Mouse (Mus musculus) limb, embryonic 12.5 days (tissue): ENCODE data around the gene Trap1. TPM values are rescaled to one million over a fixed set of nuclear protein-coding genes. Genes with fewer than 3 reads are reported as not detected.
A peak's percentile ranks its signal among the peaks of the same experiment; 100 is the strongest.
"Not testable (repeated sequence)": the region's sequence is repeated elsewhere in the genome, so short reads cannot be mapped to it uniquely, and the experiment has no call there.

Experiments used
- ATAC-seq: fragments of 200-750 bp; cut with Nextera tagmentation; 2 replicates; pipeline ENCODE4 v1.8.0; 2017; ENCODE audit warnings: low read depth, moderate TSS enrichment; ENCODE audit not compliant: insufficient number of reproducible peaks, insufficient read depth, low FRiP score, low TSS enrichment
- H3K27ac ChIP-seq: fragments of 300-500 bp; sonication (generic); 2 replicates; pipeline ENCODE4 v1.5.1; 2016; ENCODE audit warnings: mild to moderate bottlenecking, moderate library complexity
- H3K27me3 ChIP-seq: fragments of 300-500 bp; sonication (generic); 2 replicates; pipeline ENCODE4 v1.6.1; 2016; ENCODE audit warnings: mild to moderate bottlenecking, moderate library complexity
- H3K36me3 ChIP-seq: fragments of 300-500 bp; sonication (generic); 2 replicates; pipeline ENCODE4 v1.6.1; 2016; ENCODE audit warnings: mild to moderate bottlenecking, moderate library complexity
- H3K4me1 ChIP-seq: fragments of 300-500 bp; sonication (generic); replicated peaks from 2 replicates; pipeline ENCODE4 v1.6.1; 2016
- H3K4me2 ChIP-seq: fragments of 300-500 bp; sonication (generic); 2 replicates; pipeline ENCODE4 v1.6.1; 2016; ENCODE audit warnings: mild to moderate bottlenecking, moderate library complexity
- H3K4me3 ChIP-seq: fragments of 300-500 bp; sonication (generic); replicated peaks from 2 replicates; pipeline ENCODE4 v1.5.1; 2016; ENCODE audit warnings: mild to moderate bottlenecking
- H3K9ac ChIP-seq: fragments of 300-500 bp; sonication (generic); replicated peaks from 2 replicates; pipeline ENCODE4 v1.6.1; 2016; ENCODE audit warnings: mild to moderate bottlenecking, moderate library complexity
- H3K9me3 ChIP-seq: fragments of 300-500 bp; sonication (generic); 2 replicates; pipeline ENCODE4 v1.6.1; 2016; ENCODE audit warnings: mild to moderate bottlenecking, moderate library complexity
- WGBS: fragments of 180-500 bp; shearing (Covaris S2); methylation state at CpG from one replicate; pipeline ENCODE4 v1.1.7; 2016; 5-methylcytosine and 5-hydroxymethylcytosine counted together
- polyA plus RNA-seq: library from polyadenylated mRNA; unstranded; fragments of >200 nt; fragmentation: Nextera tagmentation; extraction: Ambion mirVana; gene quantifications from 2 replicates; pipeline ENCODE4 v1.2.1, GENCODE M21; 2016

Gene Trap1
- polyA plus RNA-seq: 85.6 and 86.5 TPM in 2 replicates

DNA sequence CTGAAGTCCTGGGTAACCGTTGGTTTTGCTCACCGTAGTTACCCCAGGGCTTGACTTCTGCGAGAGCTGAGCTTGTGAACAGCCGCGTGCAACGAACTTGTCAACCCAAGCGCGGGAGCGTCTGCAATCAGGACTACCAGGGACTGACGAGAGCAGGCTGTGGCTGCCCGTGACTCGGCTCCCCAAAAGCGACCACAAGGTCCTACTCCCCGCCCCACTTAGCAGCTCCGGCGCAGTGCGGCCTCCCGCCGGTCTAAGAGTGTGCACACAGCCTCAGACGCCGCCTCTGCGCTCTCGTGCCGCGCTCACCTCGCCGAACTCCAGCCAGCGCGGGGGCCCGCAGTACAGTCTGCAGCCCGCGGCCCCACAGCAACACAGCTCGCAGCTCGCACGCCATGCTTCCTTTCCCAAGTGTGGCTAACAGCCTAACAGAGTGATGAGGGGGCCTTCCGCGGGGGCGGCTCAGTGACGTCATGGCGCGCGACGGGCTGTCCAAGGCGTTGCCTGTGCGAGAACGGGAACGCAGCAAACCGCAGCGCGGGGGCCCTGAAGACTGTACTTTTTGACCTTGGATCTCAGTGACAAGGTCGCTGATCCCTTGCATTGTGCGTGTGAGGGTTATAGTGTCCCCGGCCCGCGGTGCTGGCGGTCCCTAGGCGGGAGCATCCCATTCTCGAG, at the start of gene Trap1:
Gene Trap1 (minus strand): TSS at position 444 of the 678 bp plus-strand sequence.
- H3K27ac ChIP-seq: peak within 1 kb of the TSS; percentile 89
- peak; percentile 94 for ATAC-seq
- under 1% methylated on average over 58 of the region's 58 CpGs for WGBS
- H3K27me3 ChIP-seq: no peaks in the 10 kb centered on the region
- peaks cover 12% of the 10 kb centered on the region for H3K36me3 ChIP-seq
- peak within 1 kb of the TSS; percentile 91 for H3K4me3 ChIP-seq
- peak within 1 kb of the TSS; percentile 86 for H3K9ac ChIP-seq
- peaks cover 12% of the 10 kb centered on the region for H3K4me1 ChIP-seq
- peak within 1 kb of the TSS; percentile 72 for H3K4me2 ChIP-seq
- H3K9me3 ChIP-seq: no peaks in the 10 kb centered on the region

DNA sequence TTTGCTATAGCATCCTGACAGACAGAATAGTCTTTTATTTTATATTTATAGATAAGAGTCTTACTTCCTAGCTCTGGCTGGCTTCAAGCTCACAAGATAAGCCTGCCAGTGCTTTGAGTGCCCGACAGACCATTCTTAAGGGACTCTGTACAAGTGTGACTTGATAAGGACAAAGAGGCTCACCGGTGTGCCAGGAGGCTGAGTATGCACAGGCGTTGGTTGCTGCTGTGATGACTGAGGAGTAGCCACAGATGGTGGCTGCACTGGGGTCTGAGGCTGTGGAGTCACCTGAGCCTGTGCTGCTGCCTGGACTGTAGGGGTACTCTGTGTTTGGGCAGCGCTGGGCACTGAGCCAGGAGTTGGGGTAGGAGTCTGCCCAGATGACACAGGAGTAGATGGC, 39.4 kb upstream of the Trap1 start:
- no peak overlapping the region for H3K9ac ChIP-seq
- peaks cover 94% of the 10 kb centered on the region for H3K36me3 ChIP-seq
- no peaks in the 10 kb centered on the region for H3K9me3 ChIP-seq
- no peaks in the 10 kb centered on the region for H3K4me1 ChIP-seq
- H3K4me2 ChIP-seq: no peak overlapping the region
- no peak for ATAC-seq
- no peaks in the 10 kb centered on the region for H3K27me3 ChIP-seq
- no peak overlapping the region for H3K4me3 ChIP-seq
- WGBS: 93% methylated on average over 4 of the region's 4 CpGs
- no peak overlapping the region for H3K27ac ChIP-seq

- ATAC-seq: no peak
- Histone ChIP-seq H3K27ac (no peak overlapping the region), H3K9me3 (no peaks in the 10 kb centered on the region), H3K4me1 (no peaks in the 10 kb centered on the region), H3K4me2 (no peak overlapping the region), H3K36me3 (peaks cover 79% of the 10 kb centered on the region), H3K27me3 (no peaks in the 10 kb centered on the region), H3K9ac (no peak overlapping the region), H3K4me3 (no peak overlapping the region)
- 97% methylated on average over 2 of the region's 2 CpGs for WGBS
These were observed 22.7 kb upstream of the Trap1 start for GRCm38 (mm10) chr16:4100374-4100773.

DNA sequence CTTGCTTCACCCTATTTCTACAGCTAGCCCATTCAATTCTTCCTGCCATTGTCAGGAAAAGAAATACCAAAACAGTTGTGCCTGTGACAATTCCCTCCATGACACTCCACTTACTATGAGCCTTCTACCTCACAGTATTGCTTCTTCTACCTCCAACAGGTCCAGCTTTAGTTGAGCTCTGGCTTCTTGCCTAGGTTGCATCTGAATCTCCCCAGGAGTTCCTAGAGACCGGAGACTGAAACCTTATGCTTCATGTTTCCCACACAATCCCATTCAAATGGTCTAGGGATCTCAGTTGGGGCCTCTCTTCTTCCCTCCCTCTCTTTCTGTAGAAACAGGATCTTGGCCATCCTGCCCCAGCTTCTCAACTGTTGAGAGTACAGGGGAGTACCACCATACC, 19.9 kb upstream of the Trap1 start:
- Histone ChIP-seq H3K27me3 (no peaks in the 10 kb centered on the region), H3K36me3 (peaks cover 86% of the 10 kb centered on the region), H3K4me3 (no peak overlapping the region), H3K27ac (no peak overlapping the region), H3K4me2 (no peak overlapping the region), H3K9me3 (no peaks in the 10 kb centered on the region), H3K9ac (no peak overlapping the region), H3K4me1 (no peaks in the 10 kb centered on the region)
- no peak for ATAC-seq
- 89% methylated on average over 1 of the region's 1 CpGs for WGBS

DNA sequence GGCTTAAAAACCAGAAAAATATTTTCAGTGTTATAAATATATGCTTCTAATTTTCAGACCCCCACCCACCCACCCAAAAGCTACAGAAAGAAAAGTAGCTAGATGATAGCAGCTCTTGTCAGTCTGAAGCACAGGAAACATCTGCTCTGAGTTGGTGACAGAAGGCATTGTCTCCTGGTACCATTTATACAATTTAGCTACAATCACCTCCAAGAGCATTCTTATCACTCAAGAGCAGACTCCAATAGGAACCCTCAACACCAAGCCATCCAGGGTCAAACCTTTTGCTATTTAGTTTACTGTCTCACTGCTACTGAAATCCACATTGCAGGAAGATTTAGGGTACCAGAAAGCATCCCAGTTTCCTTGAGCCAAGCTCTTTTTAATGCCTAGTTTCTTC, 19.3 kb upstream of the Trap1 start:
- no peak for ATAC-seq
- H3K36me3 ChIP-seq: peaks cover 92% of the 10 kb centered on the region

GRCm38 (mm10) chr16:4096141-4096540, 18.5 kb upstream of the Trap1 start:
- Histone ChIP-seq H3K4me3 (no peak overlapping the region), H3K36me3 (peaks cover 92% of the 10 kb centered on the region), H3K9ac (no peak overlapping the region), H3K4me2 (no peak overlapping the region), H3K4me1 (no peaks in the 10 kb centered on the region), H3K9me3 (no peaks in the 10 kb centered on the region), H3K27me3 (no peaks in the 10 kb centered on the region), H3K27ac (no peak overlapping the region)
- WGBS: 95% methylated on average over 3 of the region's 3 CpGs
- no peak for ATAC-seq

More for the DNA sequence above, 19.3 kb upstream of the Trap1 start:
- Histone ChIP-seq H3K4me3 (no peak overlapping the region), H3K4me2 (no peak overlapping the region), H3K9me3 (no peaks in the 10 kb centered on the region), H3K4me1 (no peaks in the 10 kb centered on the region), H3K9ac (no peak overlapping the region), H3K27me3 (no peaks in the 10 kb centered on the region), H3K27ac (no peak overlapping the region)

- Histone ChIP-seq H3K9ac (no peak overlapping the region), H3K4me2 (no peak overlapping the region), H3K27ac (no peak overlapping the region), H3K9me3 (no peaks in the 10 kb centered on the region), H3K27me3 (no peaks in the 10 kb centered on the region), H3K4me1 (no peaks in the 10 kb centered on the region), H3K4me3 (no peak overlapping the region), H3K36me3 (peaks cover 95% of the 10 kb centered on the region)
- WGBS: 93% methylated on average over 8 of the region's 8 CpGs
- no peak for ATAC-seq
These were observed 9.7 kb upstream of the Trap1 start for GRCm38 (mm10) chr16:4087214-4087913.

DNA sequence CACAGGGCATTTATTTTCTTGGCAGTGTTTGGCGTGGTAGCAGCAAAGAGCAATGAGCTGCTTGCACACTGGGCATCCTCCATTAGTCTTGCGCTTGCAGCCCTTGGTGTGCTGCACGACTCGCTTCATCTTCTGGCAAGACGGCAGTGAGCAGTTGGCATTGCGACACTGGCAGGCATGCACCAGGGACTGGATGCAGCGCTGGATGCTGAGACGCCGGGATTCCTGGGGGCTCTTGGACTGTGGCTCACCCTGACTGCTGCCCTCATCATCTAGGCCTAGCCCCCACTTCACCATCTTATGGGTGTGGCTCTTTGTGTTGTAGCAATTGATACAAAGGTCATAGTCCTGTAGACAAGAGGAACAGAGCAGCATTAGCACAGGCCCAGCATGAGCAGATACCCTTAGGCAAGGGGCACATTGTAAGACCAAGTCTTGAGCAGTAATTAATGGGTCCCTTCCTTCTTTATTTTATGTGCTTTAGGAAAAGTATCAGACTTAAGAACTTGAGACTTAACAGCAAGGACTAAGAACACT, 8.3 kb upstream of the Trap1 start:
- ATAC-seq: no peak
- WGBS: 95% methylated on average over 9 of the region's 9 CpGs
- Histone ChIP-seq H3K4me2 (no peak overlapping the region), H3K27me3 (no peaks in the 10 kb centered on the region), H3K27ac (no peak overlapping the region), H3K4me3 (no peak overlapping the region), H3K9ac (no peak overlapping the region), H3K9me3 (no peaks in the 10 kb centered on the region), H3K4me1 (no peaks in the 10 kb centered on the region), H3K36me3 (peaks cover 91% of the 10 kb centered on the region)

GRCm38 (mm10) chr16:4085051-4085450, 7.4 kb upstream of the Trap1 start:
- 92% methylated on average over 7 of the region's 7 CpGs for WGBS
- H3K4me3 ChIP-seq: no peak overlapping the region

DNA sequence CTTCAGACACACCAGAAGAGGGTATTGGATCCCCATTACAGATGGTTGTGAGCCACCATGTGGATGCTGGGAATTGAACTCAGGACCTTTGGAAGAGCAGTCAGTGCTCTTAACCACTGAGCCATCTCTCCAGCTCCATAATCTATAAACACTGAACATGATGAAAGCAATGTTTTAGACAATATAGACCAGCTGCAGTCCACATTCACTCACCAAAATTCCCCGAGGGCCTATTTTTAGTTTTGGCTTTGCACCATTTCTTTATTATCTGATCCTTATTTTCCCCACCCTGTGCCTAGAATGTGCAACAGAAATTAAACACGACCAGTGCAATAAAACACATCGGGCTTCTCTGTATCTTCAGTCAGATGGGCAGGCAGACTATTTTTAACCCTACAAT, 2.8 kb upstream of the Trap1 start:
- 76% methylated on average over 3 of the region's 3 CpGs for WGBS
- H3K9me3 ChIP-seq, H3K4me2 ChIP-seq, H3K4me3 ChIP-seq, H3K9ac ChIP-seq, H3K27ac ChIP-seq, ATAC-seq, H3K27me3 ChIP-seq: not testable (repeated sequence)
- H3K36me3 ChIP-seq: peaks cover 36% of the 10 kb centered on the region
- H3K4me1 ChIP-seq: peaks cover 12% of the 10 kb centered on the region

More at GRCm38 (mm10) chr16:4085051-4085450, 7.4 kb upstream of the Trap1 start:
- H3K4me2 ChIP-seq: no peak overlapping the region
- H3K36me3 ChIP-seq: peaks cover 82% of the 10 kb centered on the region
- no peak for ATAC-seq
- no peak overlapping the region for H3K9ac ChIP-seq
- H3K9me3 ChIP-seq: no peaks in the 10 kb centered on the region
- no peaks in the 10 kb centered on the region for H3K27me3 ChIP-seq
- H3K27ac ChIP-seq: no peak overlapping the region
- no peaks in the 10 kb centered on the region for H3K4me1 ChIP-seq

- Histone ChIP-seq H3K27ac (no peak overlapping the region), H3K4me3 (no peak overlapping the region), H3K9ac (no peak overlapping the region), H3K27me3 (no peaks in the 10 kb centered on the region), H3K4me1 (peaks cover 12% of the 10 kb centered on the region), H3K9me3 (no peaks in the 10 kb centered on the region), H3K36me3 (peaks cover 28% of the 10 kb centered on the region), H3K4me2 (no peak overlapping the region)
- 79% methylated on average over 1 of the region's 1 CpGs for WGBS
- ATAC-seq: no peak
These were observed 2.0 kb upstream of the Trap1 start for GRCm38 (mm10) chr16:4079656-4080055.
